Mouse (Mus musculus): ENCODE measurements around the gene Ctdnep1. TPM values are rescaled to one million over a fixed set of nuclear protein-coding genes. Genes with fewer than 3 reads are reported as not detected.
"Not testable (repeated sequence)": the region's sequence is repeated elsewhere in the genome, so short reads cannot be mapped to it uniquely, and the experiment has no call there.

The Ctdnep1 gene
- total RNA-seq, 2 experiments from 2014 or later: 110 to 111 TPM

DNA sequence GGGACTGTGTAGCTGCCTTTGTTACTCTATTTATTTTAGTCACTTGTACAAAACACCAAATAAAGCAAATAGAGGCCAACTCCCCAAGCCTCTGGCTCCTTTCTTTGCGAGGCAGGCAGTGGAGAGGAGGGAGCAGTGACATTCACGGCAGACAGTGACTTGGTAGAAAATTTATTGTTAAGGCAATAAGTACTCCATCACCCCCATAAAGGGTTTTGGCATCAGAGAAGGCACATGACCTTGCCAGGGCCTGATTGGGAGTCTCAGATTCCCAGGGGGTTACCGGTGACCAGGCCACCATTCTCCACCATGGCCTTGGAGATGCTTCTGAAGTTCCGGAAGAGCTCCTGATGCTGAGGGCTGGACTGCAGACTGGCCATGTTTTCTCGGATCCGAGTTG, 29.1 kb downstream of the Ctdnep1 start:
- no peak for DNase-seq (ENCODE audit: low spot score in 2 of 2)

DNA sequence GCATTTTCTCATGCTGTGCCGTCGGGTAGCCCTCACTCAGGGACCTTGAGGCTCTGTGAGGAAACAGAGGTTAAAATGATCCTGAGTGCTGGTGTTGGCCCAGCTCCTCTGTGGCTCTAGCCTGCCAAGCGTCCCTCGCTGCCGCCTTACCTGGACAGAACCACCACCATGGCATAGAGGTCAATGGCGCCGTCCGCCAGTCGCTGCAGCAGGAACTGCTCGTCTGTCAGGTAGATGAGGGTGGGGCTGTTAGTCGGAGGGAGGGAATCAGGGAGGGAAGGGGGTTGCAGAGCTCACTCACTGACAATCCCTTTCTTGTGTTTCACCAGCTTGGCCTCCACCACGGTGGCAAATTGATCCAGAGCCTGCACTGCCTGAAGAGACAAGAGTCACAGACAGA, 29.6 kb downstream of the Ctdnep1 start:
- no peak for DNase-seq (ENCODE audit: low spot score in 2 of 2)

DNA sequence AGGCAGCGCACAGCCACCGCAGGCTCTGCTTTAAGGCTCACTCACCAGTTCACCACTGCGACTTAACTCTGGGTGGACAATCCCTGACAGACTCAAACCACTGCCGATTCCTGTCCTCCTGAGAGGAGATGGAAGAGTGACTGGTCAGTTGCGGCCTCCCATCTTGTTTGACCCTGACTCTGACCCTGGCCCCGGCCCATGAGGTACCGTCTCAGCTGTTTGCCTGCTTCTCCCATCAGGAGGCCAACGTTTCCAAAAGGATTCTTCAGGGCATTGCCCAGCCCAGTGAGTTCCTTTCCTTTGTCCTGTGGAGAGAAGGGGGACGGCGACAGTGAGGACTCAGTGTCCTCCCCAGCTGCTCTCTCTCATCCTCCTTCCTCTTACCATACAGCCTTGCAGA, 30.0 kb downstream of the Ctdnep1 start:
- DNase-seq (ENCODE audit: low spot score in 2 of 2): peak in 1 of 2 experiments; percentile 3

DNA sequence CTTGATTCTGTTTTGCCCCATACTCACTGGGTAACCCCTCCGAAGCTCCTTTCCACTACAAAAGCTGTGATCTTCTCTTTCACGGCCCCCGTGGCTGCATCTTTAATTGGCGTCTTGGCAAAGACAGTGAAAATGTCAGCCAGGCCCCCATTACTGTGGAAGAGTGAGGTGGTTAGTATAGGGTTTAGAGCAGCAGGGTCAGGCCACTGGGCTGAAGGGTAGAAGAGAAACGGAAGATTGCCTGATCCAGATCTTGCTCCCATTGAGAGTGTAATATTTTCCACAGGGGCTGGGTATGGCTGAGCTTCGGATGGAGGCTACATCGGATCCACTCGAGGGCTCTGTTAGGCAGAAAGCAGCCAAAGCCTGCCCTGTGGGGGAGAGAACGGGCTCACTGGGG, 32.0 kb downstream of the Ctdnep1 start:
- DNase-seq (ENCODE audit: low spot score in 2 of 2): no peak

DNA sequence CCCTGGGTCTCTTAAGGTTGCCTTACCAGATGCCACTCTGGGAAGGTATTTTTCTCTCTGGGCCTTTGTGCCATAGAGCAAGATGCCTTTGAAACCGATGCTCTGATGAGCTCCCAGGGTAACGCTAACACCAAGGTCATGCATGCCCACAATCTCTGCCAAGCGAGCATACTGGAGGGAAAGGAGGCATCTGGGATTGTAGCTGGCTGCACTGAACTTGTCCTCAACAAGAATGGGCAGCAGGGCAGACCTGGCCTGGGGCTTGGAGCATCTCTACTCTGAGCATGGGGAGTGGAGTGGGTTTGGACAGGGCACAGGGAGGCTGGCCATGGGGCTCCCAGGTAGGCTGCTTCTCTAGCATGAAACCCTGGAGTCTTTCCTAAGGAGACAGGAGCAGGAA, 32.5 kb downstream of the Ctdnep1 start:
- no peak for DNase-seq (ENCODE audit: low spot score in 2 of 2)

DNA sequence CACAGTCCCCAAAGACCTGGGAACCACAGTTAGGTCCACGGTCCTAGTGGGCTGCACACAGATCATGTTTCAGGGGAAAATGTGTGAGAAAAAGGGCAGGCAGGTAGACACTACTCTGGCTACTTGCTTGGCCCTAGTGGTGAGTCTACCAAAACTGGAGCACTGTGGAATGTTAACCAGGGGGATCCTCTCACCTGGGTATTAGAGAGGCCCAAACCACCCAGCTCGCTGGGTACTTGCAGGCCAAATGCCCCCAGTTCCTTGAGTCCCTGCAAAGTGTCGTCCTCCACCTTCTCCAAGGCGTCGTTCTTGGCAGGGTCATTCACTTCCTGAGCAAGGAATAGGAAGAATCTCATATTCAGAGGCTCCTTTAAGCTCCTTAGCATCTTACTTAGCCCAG, 33.1 kb downstream of the Ctdnep1 start:
- DNase-seq (ENCODE audit: low spot score in 2 of 2): no peak

DNA sequence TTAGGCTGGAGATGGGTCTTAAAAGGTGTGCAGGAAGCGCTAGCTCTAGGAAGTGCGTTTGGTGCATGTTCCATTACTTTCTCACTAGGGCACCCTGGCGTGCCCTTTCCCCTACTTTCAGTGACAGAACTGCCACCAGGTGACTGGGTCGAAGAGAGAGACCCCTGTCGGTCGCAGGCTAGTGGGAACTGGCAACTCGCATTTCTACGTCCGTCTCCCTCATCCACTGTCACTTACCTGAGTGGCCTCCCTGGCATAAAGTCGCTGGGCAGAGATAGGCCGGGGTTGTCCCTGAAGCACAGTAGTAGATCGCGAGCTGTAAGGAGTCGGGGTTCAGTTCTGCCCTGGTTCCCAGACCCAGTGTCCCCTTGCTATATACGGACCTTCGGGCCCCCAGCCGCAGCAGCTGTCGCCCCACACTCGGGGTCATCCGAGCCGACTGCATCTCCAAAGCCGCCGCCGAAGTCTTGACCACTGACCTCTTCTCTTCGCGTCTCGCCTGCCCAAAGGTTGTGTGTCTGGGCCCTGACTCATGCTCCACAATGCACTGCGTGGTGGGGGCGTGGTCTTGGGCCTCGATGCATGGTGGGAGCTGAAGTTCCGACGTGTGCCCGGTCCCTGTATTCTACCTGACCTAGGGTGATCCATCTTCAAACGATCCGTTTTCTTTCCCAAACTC, 34.1 kb downstream of the Ctdnep1 start, which contains the start of gene Acadvl:
Acadvl (minus strand) TSS at position 532 of the 679 bp plus-strand sequence.
- DNase-seq (ENCODE audit: low spot score in 2 of 2): peak; percentile 81 to 92

DNA sequence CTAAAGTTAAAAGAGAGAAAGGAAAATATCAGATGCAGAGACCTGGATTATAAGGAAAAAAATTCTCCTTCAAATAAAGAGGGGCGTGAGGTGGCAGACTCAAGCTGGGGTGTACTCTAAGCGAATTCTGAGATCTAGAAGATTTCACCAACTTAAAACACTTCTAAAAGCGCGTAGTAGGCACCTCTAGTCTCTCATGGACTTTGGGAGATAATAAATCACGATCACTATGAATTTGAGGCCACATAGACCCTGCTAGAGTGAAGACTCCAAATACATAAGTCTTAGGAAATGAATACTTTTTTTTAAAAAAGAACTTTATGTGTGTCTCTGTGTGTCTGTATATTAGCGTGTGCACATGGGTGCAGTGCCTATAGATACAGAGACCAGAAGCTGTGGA, 34.7 kb downstream of the Ctdnep1 start:
- DNase-seq (ENCODE audit: low spot score in 2 of 2): no peak

DNA sequence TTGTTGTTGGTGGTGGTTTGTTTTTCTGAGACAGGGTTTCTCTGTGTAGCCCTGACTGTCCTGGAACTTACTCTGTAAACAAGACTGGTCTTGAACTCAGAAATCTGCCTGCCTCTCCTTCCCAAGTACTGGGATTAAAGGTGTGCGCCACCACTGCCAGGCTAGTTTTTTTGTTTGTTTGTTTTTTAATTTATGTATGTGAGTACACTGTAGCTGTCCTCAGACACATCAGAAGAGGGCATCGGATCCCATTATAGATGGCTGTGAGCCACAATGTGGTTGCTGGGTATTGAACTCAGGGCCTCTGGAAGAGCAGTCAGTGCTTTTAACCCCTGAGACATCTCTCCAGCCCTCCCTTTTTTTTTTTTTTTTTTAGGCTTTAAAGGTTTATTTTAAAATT, 35.2 kb downstream of the Ctdnep1 start:
- not testable (repeated sequence) for DNase-seq (ENCODE audit: low spot score in 2 of 2)

DNA sequence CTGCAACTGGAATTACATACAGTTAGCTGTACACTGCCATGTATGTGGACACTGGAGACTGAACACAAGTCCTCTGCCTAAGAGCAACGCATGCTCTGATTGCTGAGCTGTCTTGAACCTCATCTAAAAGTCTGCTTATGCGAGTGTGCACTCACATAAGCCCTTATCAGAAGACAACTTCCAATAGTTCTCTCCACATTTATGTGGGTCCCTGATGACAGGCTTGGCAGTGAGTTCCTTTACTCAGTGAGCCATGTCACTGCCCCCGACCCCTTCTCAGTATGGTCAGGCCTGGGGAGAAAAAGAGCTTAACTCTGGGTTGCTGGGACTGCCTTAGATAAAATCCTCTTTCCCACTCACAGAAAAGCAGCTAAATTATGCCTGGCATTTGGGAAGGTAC, 35.7 kb downstream of the Ctdnep1 start, which contains the start of gene Dlg4:
Dlg4 (plus strand) TSS at position 274 of the 400 bp plus-strand sequence.
- DNase-seq (ENCODE audit: low spot score in 2 of 2): no peak

DNA sequence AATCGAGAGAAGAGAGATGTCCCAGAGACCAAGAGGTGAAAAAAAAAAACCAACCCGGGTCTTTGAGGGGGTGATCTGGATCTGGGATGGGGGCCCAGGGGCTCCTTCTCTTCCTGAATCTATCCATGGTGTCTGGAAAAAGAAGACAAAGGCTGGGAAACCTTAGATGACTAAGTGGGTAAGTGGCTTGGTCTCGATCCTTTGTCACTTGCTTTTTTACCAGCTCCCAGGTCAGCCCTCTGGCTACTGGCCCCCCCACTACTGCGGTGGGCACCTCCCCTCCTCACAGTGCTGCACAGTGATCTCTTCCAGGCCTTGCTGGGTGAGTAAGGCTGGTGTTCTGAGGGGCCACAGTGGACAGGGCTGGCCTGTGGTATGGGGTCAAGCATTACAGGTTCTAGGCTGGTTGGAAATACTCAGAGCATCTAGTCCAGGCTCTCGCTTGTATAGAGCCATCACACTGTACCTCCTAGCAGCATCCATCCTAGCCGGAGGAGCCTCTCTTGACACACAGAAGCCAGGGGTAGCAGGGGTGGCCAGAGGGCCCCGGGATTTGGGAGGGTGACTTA, 36.3 kb downstream of the Ctdnep1 start:
- no peak for DNase-seq (ENCODE audit: low spot score in 2 of 2)

DNA sequence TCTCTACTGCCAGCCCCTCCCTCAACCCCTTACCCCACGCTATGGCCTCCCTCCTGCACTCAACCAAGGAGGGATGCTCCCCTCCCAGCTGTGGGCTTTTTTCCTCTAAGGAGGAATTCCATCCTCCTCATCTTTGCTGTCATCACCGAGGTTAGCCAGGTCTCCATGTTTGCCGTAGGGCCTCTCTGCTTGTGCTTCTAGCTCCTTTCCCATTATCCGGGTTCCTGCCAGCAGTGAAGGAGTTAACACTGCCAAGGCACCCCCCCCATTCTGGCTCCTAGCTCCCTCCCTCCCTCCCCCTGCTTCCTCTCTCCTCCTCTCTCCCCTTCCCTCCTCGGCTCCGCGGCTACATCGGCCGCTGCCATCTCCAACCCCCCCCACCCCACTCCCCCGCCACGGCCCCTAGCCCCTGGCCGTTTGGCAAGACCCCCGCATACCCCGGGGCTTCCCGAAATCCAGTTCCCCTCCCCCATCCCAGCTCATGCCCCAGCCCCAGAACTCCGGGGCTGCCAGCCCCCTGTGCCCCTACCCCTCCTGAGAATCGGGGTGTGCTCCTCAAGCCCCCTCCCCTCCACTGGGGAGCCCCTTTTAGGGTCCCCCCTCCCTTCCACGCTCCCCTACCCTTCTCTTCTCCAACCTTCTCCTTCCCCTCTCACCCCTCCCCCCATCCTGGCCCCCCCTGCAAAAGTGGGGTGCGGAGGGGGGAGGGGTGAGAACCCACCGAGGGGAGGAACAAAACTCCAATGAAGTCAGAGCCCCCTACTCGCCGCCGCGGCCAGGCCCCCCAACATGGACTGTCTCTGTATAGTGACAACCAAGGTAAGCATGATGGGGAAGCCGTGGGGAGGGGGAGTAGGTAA, 37.4 kb downstream of the Ctdnep1 start:
- peak in 1 of 2 experiments; percentile 71 for DNase-seq (ENCODE audit: low spot score in 2 of 2)

DNA sequence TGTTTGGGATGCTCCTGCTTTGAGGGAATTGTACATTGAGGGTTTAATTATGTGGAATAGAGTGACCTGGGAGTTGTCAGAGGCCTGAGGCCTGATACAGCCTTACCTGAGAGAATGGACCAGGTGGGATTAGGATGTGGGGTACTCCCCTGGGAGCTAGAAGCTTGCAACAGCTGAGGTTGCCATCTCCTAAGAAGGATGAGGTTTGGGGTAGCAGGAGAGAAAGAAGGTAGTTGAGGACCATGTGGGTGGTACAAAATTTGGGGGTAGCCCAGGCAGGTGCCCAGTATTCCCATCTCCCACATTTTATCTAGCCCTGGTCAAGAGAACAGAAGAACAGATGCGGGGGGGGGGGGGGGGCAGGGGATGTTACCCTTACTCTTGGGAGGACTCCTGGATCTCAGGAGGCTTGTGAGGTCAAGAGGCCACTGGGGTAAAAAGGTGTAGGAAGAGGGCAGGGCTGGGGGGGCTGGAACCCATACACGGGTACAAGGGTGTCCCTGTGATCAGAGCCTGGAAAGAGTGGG, 38.6 kb downstream of the Ctdnep1 start:
- DNase-seq (ENCODE audit: low spot score in 2 of 2): peak in 1 of 2 experiments; percentile 49

DNA sequence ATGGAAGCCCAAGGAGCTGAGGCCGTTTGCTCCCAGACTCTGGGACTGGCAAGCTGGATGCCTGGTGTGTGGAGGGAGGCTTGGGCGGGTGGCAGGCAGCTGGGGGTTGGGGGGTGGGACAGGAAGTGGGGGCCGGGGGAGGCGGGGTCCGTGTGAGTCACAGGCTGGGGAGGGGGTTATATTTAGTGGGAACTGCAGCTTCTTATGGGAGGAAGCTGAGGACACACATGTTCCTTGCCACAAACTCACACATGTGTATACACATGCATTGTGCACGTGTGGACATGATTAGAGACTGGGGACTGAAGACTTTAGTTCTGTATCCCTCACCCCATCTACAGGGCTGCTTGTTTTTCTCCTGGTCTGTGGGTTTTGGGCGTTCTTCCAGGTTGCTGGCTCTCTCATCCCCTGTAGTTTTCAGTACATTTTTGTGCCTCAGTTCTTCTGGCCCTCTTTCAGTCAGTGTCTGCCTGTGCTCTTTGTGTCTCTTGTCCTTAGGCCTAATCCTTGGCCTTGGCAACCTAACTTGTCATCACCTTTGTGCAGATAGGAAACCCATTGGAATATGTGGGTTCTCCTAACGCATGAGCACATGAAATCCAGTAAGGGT, 39.2 kb downstream of the Ctdnep1 start:
- peak in 1 of 2 experiments; percentile 65 for DNase-seq (ENCODE audit: low spot score in 2 of 2)

DNA sequence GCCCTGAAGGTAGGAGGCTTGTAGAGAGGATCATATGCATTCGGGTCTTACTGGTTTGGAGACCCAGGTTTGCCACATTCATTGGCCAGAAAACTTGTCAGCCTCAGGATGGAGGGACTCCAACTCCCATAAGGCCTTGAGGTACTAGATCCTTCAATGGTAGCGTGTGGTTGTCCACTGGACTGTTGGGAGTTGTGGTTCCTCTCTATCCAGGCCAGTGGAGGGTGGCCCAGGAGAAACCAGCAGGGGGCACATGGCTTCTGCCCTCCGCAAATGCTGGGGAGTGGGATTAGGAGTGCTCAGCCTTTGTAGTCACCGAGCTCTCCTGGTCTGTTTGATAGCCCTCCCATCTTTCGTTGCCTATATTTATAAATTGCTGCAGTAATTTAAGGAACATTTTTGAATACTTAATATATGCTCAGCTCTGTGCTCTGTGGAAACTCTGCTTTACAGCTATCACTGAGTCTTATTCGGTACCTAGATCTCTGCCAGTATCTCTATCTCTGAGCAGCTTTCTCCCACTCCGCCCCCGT, 39.8 kb downstream of the Ctdnep1 start:
- peak; percentile 65 to 86 for DNase-seq (ENCODE audit: low spot score in 2 of 2)

DNA sequence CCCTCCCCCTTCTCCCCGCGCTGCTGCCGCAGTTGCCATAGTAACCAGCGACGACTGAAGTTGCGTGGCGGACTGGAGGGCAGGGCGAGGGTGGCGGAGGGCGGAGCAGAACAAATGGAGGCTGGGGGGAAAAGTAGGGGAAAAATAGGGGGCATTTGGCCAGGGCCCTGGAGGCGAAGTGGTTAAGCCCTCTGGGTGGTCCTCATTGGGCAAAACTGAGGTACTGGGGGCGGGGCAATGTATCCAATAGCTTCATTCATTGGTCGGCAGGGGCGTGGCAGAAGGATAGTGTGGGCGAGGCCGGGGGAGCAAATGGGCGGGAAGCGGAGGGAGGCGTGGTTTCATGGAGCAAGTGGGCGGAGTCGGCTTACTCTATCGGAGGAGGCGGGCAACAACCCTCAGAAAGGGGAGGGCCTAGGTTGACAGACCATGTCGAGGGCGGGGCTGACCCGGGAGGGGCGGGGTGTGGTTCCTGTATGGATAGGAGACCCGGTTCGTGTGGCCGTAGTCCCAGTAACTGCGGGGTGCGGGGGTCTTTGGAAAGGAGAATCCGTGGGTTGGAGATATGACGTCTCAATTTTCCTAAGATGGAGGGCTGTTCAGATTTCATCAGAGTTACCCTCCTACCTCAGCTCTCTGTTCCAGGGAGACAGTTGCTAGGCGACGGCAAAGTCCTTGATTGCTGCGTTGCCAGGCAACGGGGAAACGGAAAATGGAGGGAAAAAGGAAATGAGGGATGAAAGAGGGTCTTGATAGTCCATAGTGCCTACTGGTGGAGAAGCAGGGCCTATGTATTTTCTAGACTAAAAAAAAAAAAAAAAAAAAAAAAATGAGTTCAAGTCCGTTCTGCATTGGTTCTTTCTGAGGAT, 40.5 kb downstream of the Ctdnep1 start:
- peak; percentile 96 to 98 for DNase-seq (ENCODE audit: low spot score in 2 of 2)

DNA sequence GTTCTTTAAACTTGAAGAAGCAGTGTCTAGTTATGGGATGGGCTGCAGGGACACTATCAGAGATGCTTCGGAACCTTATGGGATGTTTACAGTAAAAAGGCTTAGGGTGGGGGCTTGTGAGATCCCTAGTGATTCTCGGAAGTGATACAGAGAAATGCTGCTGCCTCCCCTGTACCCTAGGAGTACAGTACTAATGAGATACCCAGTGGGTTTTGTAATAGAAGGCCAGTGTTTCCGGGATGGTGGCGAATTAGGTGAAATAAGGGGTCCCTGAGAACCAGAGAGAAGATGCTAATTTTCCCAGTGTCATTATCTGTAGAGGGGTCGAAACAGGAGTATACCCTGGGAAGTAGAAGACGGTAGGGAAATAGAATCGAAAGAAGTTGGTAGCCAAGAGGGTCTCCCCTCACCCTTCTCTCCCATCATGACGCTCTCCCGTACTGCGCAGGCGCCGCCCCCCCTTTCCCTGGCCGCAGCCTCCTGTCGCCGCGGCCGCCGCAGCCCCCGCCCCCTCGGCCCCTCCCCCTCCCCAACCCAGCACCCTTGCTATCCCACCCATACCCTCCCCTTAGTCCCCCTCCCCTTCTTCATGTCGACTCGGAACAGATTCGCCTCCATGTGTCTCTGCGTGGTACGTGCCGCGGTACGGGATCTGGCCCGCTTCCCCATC, 42.7 kb downstream of the Ctdnep1 start:
- no peak for DNase-seq (ENCODE audit: low spot score in 2 of 2)

DNA sequence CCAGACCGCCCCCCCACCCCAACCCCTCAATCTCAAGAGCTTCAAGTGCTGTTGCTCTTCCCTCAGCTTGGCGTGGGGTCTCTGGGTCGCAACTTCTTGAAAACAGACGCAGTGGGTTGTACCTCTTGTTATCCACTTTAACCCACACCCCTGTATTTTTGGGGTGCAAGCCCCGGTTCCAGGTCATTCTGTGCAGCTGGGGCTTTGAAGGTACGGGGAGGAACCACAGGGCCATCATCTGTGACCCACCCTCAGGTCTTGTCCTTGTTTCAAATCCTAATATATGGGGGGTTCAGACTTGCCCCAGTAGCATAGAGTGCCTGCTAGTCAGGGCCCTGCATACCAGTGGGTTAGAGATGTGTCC, 43.2 kb downstream of the Ctdnep1 start:
- DNase-seq (ENCODE audit: low spot score in 2 of 2): no peak

DNA sequence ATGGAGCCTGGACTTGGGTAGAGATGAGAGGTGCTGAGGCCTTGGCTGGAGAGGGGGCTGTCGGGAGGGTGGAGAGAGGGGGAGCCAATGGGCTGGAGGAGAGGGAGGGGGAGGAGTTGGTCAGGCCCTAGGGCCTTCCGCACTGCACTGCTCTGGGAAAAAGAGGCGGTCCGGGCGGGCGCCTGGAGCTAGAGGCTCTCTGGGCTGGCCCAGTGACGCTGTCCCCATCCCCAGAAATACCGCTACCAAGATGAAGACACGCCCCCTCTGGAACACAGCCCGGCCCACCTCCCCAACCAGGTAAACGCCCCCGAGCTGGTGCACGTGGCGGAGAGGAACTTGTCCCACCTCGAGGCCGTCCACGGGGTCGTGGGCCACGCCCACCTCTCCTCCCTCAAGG, 45.7 kb downstream of the Ctdnep1 start:
- DNase-seq (ENCODE audit: low spot score in 2 of 2): no peak

DNA sequence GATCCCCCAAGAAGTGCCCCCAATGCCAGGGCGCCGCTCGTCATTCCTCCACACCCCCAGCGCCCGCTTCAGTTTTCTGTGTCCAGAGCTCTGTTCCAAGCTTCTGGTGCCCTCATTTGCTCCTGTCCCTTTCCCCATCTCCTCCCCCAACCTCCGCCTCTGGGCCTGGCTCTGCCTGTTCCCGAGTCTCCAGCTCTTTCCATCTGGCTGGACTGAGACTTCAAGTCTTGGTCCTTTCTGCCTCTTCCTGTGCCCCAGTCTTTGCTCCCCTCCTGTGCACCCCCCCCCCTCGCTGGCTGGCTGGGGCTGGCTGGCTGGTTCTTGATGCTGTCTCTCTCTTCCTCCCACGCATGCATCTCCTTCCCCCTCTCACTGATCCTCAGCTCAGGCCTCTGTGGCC, 46.4 kb downstream of the Ctdnep1 start:
- DNase-seq (ENCODE audit: low spot score in 2 of 2): no peak
